ENCODE assay signal across 16 mouse cellular contexts in the genomic region with DNA sequence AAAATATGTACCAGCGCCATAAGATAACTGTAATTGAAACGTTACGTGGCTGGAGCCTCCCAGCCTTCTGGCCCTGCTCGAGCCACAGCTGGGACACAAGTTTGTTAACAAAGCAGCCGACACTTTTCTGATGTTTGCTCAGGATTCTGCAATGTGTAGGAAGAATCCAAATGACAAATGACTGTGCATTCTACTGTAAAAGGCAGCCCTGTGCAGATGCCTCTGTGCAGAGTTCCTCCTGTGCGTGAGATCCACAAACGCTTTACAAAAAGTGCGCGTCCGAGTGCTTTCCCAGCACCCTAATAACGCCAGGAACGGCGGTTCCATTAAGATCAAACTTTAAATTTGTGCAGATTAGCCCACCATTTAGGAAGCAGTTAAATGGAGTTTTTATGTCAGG.
DNase-seq lines count a peak whose midpoint lies in the region; ATAC-seq and TF ChIP-seq lines count a peak whose summit lies in the region.
"Had no signal": no experiment of that assay in that cellular context is flagged by ENCODE, and none has a peak within 500 bp of the region (broad histone marks: within the 10 kb centered on the region; RNA-seq: fewer than 3 reads in every experiment).

No protein-coding gene starts in this region.

- no peaks in the 10 kb centered on the region for H3K36me3 ChIP-seq in hindbrain, embryonic 14.5 days (replicated peaks; ENCODE audit: control insufficient read depth, insufficient read depth)
- no peaks in the 10 kb centered on the region for H3K36me3 ChIP-seq in hindbrain, embryonic 10.5 days
- no peaks in the 10 kb centered on the region for H3K36me3 ChIP-seq in forebrain, postnatal 0 days (ENCODE audit: insufficient read depth)
- H3K36me3 ChIP-seq in midbrain, embryonic 14.5 days (ENCODE audit: control insufficient read depth, insufficient read depth, low read length) = no peaks in the 10 kb centered on the region
- H3K36me3 ChIP-seq: limb, embryonic 15.5 days; lung, embryonic 15.5 days had no signal

- peak overlapping the region; percentile 4 for H3K4me2 ChIP-seq in hindbrain, embryonic 14.5 days (replicated peaks)
- peak overlapping the region; percentile 19 for H3K4me2 ChIP-seq in forebrain, postnatal 0 days (ENCODE audit: low read depth)
- peak overlapping the region; percentile 39 for H3K4me2 ChIP-seq in midbrain, embryonic 14.5 days (ENCODE audit: low read length)
- H3K4me2 ChIP-seq: limb, embryonic 15.5 days; lung, embryonic 15.5 days had no signal

- no peak overlapping the region for H3K4me3 ChIP-seq in hindbrain, embryonic 14.5 days (replicated peaks; ENCODE audit: low read length)
- H3K4me3 ChIP-seq in hindbrain, embryonic 10.5 days = no peak overlapping the region
- no peak overlapping the region for H3K4me3 ChIP-seq in forebrain, postnatal 0 days (ENCODE audit: low read depth, low read length)
- no peak overlapping the region for H3K4me3 ChIP-seq in midbrain, embryonic 14.5 days (replicated peaks; ENCODE audit: low read depth, low read length)
- H3K4me3 ChIP-seq: limb, embryonic 15.5 days; lung, embryonic 15.5 days; megakaryocyte, embryonic 14.5 days had no signal

- intact Hi-C loops in left cerebral cortex, postnatal 10 days (cut with DNase I) = loop anchor here (10.0 kb wide), 1 partner anchor 594 kb away; no protein-coding TSS in a partner anchor

- no peaks in the 10 kb centered on the region for H3K9me3 ChIP-seq in hindbrain, embryonic 14.5 days (ENCODE audit: control insufficient read depth, low read length)
- H3K9me3 ChIP-seq in hindbrain, embryonic 10.5 days = no peaks in the 10 kb centered on the region
- no peaks in the 10 kb centered on the region for H3K9me3 ChIP-seq in forebrain, postnatal 0 days (ENCODE audit: low read length)
- H3K9me3 ChIP-seq in midbrain, embryonic 14.5 days (ENCODE audit: control insufficient read depth, low read length) = no peaks in the 10 kb centered on the region
- H3K9me3 ChIP-seq: limb, embryonic 15.5 days; lung, embryonic 15.5 days had no signal

- WGBS in hindbrain, embryonic 14.5 days = 37% methylated on average over 13 of the region's 13 CpGs
- WGBS in hindbrain, embryonic 10.5 days = 83% methylated on average over 13 of the region's 13 CpGs
- WGBS in forebrain, postnatal 0 days = 24% methylated on average over 13 of the region's 13 CpGs
- 24% methylated on average over 13 of the region's 13 CpGs for WGBS in midbrain, embryonic 14.5 days

- H3K27ac ChIP-seq in hindbrain, embryonic 14.5 days = peak overlapping the region; percentile 57
- no peak overlapping the region for H3K27ac ChIP-seq in hindbrain, embryonic 10.5 days
- H3K27ac ChIP-seq in forebrain, postnatal 0 days (ENCODE audit: low read depth, low read length) = no peak overlapping the region
- no peak overlapping the region for H3K27ac ChIP-seq in midbrain, embryonic 14.5 days (replicated peaks; ENCODE audit: low read depth, low read length)
- H3K27ac ChIP-seq: kidney, postnatal 0 days; limb, embryonic 15.5 days; lung, embryonic 15.5 days had no signal

- peaks cover 9% of the 10 kb centered on the region for H3K4me1 ChIP-seq in hindbrain, embryonic 14.5 days (replicated peaks; ENCODE audit: control insufficient read depth, insufficient read depth, low read length)
- peaks cover 6% of the 10 kb centered on the region; the same call in 1 of the 2 replicates for H3K4me1 ChIP-seq in hindbrain, embryonic 10.5 days (replicated peaks)
- no peaks in the 10 kb centered on the region for H3K4me1 ChIP-seq in forebrain, postnatal 0 days (ENCODE audit: insufficient read depth)
- peaks cover 21% of the 10 kb centered on the region for H3K4me1 ChIP-seq in midbrain, embryonic 14.5 days (ENCODE audit: control insufficient read depth, insufficient read depth, low read length)

- no peak overlapping the region for H3K9ac ChIP-seq in hindbrain, embryonic 14.5 days
- H3K9ac ChIP-seq in forebrain, postnatal 0 days = no peak overlapping the region
- H3K9ac ChIP-seq in midbrain, embryonic 14.5 days (replicated peaks; ENCODE audit: low read length) = no peak overlapping the region
- H3K9ac ChIP-seq: limb, embryonic 15.5 days; lung, embryonic 15.5 days had no signal

- TF ChIP-seq POLR2A in brain, embryonic 14.5 days (IDR thresholded peaks at IDR 0.05; ENCODE audit: borderline replicate concordance, extremely low read depth, insufficient read depth, insufficient read length, poor library complexity, severe bottlenecking) = no peak

- no peaks in the 10 kb centered on the region for H3K27me3 ChIP-seq in hindbrain, embryonic 14.5 days (ENCODE audit: control insufficient read depth, insufficient read depth, low read length)
- H3K27me3 ChIP-seq in hindbrain, embryonic 10.5 days (ENCODE audit: insufficient read depth, poor library complexity, severe bottlenecking) = no peaks in the 10 kb centered on the region
- no peaks in the 10 kb centered on the region for H3K27me3 ChIP-seq in forebrain, postnatal 0 days (ENCODE audit: insufficient read depth, low read length)
- H3K27me3 ChIP-seq in midbrain, embryonic 14.5 days (ENCODE audit: control insufficient read depth, insufficient read depth, low read length) = no peaks in the 10 kb centered on the region
- H3K27me3 ChIP-seq: limb, embryonic 15.5 days; lung, embryonic 15.5 days; megakaryocyte, embryonic 14.5 days had no signal

- no peak for ATAC-seq in hindbrain, embryonic 14.5 days (ENCODE audit: low FRiP score)
- no peak for ATAC-seq in forebrain, postnatal 0 days
- ATAC-seq in midbrain, embryonic 14.5 days (ENCODE audit: low FRiP score, low TSS enrichment) = no peak
- ATAC-seq: intestine, embryonic 16.5 days had no signal

- TF ChIP-seq CTCF in brain, embryonic 14.5 days (IDR thresholded peaks at IDR 0.05; ENCODE audit: borderline replicate concordance, extremely low read depth, insufficient read depth, insufficient read length) = no peak
- no peak for TF ChIP-seq CTCF in forebrain, postnatal 0 days (IDR thresholded peaks at IDR 0.05; ENCODE audit: low read depth)

- DNase-seq in hindbrain, embryonic 14.5 days (ENCODE audit: low spot score) = no peak
- no peak for DNase-seq in hindbrain, embryonic 10.5 days (ENCODE audit: low spot score)
- peak; percentile 53 for DNase-seq in brain, embryonic 14.5 days (ENCODE audit: low read depth)
- no peak for DNase-seq in forebrain, postnatal 0 days
- peak; percentile 54 for DNase-seq in midbrain, embryonic 14.5 days
- DNase-seq in thymus, postnatal 10 days (ENCODE audit: low spot score in 2 of 2) = no peak
- no peak for DNase-seq in right cerebral cortex, postnatal 4 days
- DNase-seq in left cerebral cortex, postnatal 10 days (ENCODE audit: extremely low spot score in 1 of 2, low spot score in 2 of 2) = no peak
- DNase-seq: adrenal gland, adult 2 months; B cell, adult 2 months; cerebellum, adult 9-11 months had no signal

Comparison
In these comparisons a context has a peak if more than half of its experiments do, and no peak if none do; other contexts are left out.
1. DNase-seq: peak in brain, embryonic 14.5 days (single experiment) and midbrain, embryonic 14.5 days (single experiment); none in hindbrain, embryonic 14.5 days (single experiment), hindbrain, embryonic 10.5 days (single experiment), forebrain, postnatal 0 days (single experiment), thymus, postnatal 10 days (0 of 2), right cerebral cortex, postnatal 4 days (single experiment) and left cerebral cortex, postnatal 10 days (0 of 2).
2. Peak in every context shown above with its lines, with median percentiles within 50 percentile points of each other: H3K4me2 ChIP-seq.